Mouse (Mus musculus) hindbrain, embryonic 12.5 days (tissue): ENCODE data around the gene Serinc2. TPM values are rescaled to one million over a fixed set of nuclear protein-coding genes. Genes with fewer than 3 reads are reported as not detected.

ENCODE experiments used
- ATAC-seq: fragments of 200-750 bp; cut with Nextera tagmentation; 2 replicates; pipeline ENCODE4 v1.8.0; 2017; ENCODE audit warnings: moderate TSS enrichment; ENCODE audit not compliant: low FRiP score
- H3K27ac ChIP-seq: fragments of 300-500 bp; sonication (generic); 2 replicates; pipeline ENCODE4 v1.5.1; 2016; ENCODE audit warnings: mild to moderate bottlenecking
- H3K27me3 ChIP-seq: fragments of 300-500 bp; sonication (generic); 2 replicates; pipeline ENCODE4 v1.6.1; 2016; ENCODE audit warnings: mild to moderate bottlenecking
- H3K36me3 ChIP-seq: fragments of 300-500 bp; sonication (generic); 2 replicates; pipeline ENCODE4 v1.6.1; 2016; ENCODE audit warnings: mild to moderate bottlenecking
- H3K4me1 ChIP-seq: fragments of 300-500 bp; sonication (generic); 2 replicates; pipeline ENCODE4 v1.6.1; 2016
- H3K4me2 ChIP-seq: fragments of 300-500 bp; sonication (generic); replicated peaks from 2 replicates; pipeline ENCODE4 v1.6.1; 2016; ENCODE audit warnings: mild to moderate bottlenecking
- H3K4me3 ChIP-seq: fragments of 300-500 bp; sonication (generic); 2 replicates; pipeline ENCODE4 v1.5.1; 2016; ENCODE audit warnings: mild to moderate bottlenecking
- H3K9ac ChIP-seq: fragments of 300-500 bp; sonication (generic); 2 replicates; pipeline ENCODE4 v1.6.1; 2016; ENCODE audit warnings: mild to moderate bottlenecking, moderate library complexity
- H3K9me3 ChIP-seq: fragments of 300-500 bp; sonication (generic); replicated peaks from 2 replicates; pipeline ENCODE4 v1.6.1; 2016; ENCODE audit warnings: mild to moderate bottlenecking
- WGBS: fragments of 180-500 bp; shearing (Covaris S2); methylation state at CpG from one replicate; pipeline ENCODE4 v1.1.7; 2016; 5-methylcytosine and 5-hydroxymethylcytosine counted together
- polyA plus RNA-seq: library from polyadenylated mRNA; unstranded; fragments of >200 nt; fragmentation: Nextera tagmentation; extraction: Ambion mirVana; gene quantifications from 2 replicates; pipeline ENCODE4 v1.2.1, GENCODE M21; 2016

Serinc2 gene
- polyA plus RNA-seq, 1 experiment from 2014 or later = 85.2 TPM

DNA sequence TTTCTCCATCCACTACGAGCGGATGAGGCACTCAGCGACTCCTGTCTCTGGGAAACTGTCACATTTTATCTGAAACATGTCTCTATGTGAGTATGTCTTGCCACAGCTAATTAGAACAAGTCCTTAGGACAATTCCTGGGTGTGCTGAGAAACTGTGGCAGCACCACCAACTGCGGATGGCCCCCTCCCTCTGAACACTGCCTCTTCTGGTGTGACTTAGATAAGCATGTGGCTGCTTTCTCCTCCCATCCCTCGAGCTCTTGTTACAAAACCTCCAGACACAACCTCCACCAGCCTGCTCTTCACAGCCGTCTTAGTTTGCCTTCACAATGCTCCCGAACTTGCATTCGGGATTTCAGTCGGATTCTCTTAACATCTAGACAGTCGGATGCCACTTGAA is 65.1 kb downstream of the Serinc2 start:
- no peaks in the 10 kb centered on the region for H3K27me3 ChIP-seq
- H3K4me2 ChIP-seq = no peak overlapping the region
- no peaks in the 10 kb centered on the region for H3K36me3 ChIP-seq
- H3K9me3 ChIP-seq = no peaks in the 10 kb centered on the region
- H3K27ac ChIP-seq = no peak overlapping the region
- H3K4me3 ChIP-seq = no peak overlapping the region
- 79% methylated on average over 10 of the region's 10 CpGs for WGBS
- H3K9ac ChIP-seq = no peak overlapping the region
- H3K4me1 ChIP-seq = no peaks in the 10 kb centered on the region
- no peak for ATAC-seq

DNA sequence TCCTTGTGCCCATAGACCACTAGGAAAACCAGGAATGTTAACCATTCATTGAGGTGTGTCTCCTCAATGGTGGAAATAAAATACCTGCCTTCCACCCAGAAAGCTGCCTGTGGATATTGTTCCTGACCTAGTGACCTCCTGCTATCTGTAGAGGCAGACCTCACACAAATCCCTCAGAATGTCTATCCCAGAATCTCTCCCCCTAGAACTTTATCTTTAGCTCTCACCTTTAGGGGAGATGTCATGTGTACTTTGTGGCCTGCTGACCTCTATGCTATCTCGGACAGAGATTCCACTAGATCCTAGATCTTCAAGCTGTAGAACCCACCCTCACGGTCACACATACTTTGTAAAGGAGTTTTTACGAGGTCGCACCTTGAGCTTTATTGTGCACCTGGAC is 65.8 kb downstream of the Serinc2 start:
- ATAC-seq = no peak

DNA sequence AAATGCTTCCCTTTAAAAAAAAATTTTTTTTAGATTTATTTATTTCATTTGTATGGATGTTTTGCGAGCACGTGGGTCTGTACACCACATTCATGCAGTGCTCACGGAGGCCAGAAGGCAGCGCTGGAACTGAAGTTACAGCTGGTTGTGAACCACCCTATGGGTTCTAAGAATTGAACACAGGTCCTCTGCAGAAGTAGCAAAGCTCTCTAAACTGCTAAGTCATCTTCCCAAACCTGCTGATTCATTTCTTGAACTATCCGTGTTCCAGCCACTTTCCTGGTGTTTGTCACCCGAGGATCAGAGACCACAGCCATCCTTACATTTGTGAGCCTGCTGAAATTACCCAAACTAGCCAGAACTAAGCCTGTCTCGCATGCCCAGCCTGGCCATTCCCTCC is 66.6 kb downstream of the Serinc2 start:
- Histone ChIP-seq H3K4me3 (no peak overlapping the region), H3K27ac (no peak overlapping the region), H3K4me1 (no peaks in the 10 kb centered on the region), H3K9me3 (no peaks in the 10 kb centered on the region), H3K9ac (no peak overlapping the region), H3K4me2 (no peak overlapping the region), H3K27me3 (no peaks in the 10 kb centered on the region), H3K36me3 (no peaks in the 10 kb centered on the region)
- 77% methylated on average over 7 of the region's 7 CpGs for WGBS
- ATAC-seq = no peak

More for the DNA sequence above, 65.8 kb downstream of the Serinc2 start:
- 93% methylated on average over 4 of the region's 4 CpGs for WGBS
- H3K27me3 ChIP-seq = no peaks in the 10 kb centered on the region
- no peak overlapping the region for H3K4me3 ChIP-seq
- H3K36me3 ChIP-seq = no peaks in the 10 kb centered on the region
- no peaks in the 10 kb centered on the region for H3K9me3 ChIP-seq
- no peak overlapping the region for H3K4me2 ChIP-seq
- H3K4me1 ChIP-seq = no peaks in the 10 kb centered on the region
- no peak overlapping the region for H3K9ac ChIP-seq
- no peak overlapping the region for H3K27ac ChIP-seq

DNA sequence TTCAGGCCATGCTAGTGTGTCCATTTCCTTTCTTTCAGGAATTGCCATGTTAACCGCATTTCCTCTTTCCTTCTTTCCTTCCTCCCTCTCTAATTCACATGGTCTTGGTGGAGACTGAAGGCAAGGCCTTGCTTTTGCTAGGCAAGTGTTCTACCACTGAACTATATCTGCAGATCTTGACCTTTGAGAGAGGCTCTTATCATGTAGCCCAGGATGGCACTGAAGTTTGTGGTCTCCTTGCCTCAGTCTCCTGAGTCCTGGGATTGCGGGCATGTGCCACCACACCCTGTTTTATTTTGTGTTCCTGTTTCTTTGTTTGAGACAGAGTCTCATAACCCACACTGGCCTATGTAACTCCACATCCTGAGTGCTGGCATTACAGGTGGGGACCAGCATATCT is 67.1 kb downstream of the Serinc2 start:
- no peak overlapping the region for H3K27ac ChIP-seq
- no peaks in the 10 kb centered on the region for H3K36me3 ChIP-seq
- H3K27me3 ChIP-seq = no peaks in the 10 kb centered on the region
- no peak overlapping the region for H3K9ac ChIP-seq
- no peak for ATAC-seq
- WGBS = 94% methylated on average over 2 of the region's 2 CpGs
- no peaks in the 10 kb centered on the region for H3K9me3 ChIP-seq
- no peaks in the 10 kb centered on the region for H3K4me1 ChIP-seq
- H3K4me2 ChIP-seq = no peak overlapping the region
- no peak overlapping the region for H3K4me3 ChIP-seq

Other genes with a start within 250 kb of the Serinc2 start
- gene Col16a1, start 231.4 kb downstream of the Serinc2 start, polyA plus RNA-seq = 29.8 and 32.5 TPM in 2 replicates
- 59.7 and 61.0 TPM in 2 replicates for gene Pef1, start 176.6 kb downstream of the Serinc2 start, polyA plus RNA-seq
- 1.0 and 1.3 TPM in 2 replicates for gene Hcrtr1, start 139.8 kb downstream of the Serinc2 start, polyA plus RNA-seq
- 10.6 and 11.0 TPM in 2 replicates for gene Tinagl1, start 104.1 kb downstream of the Serinc2 start, polyA plus RNA-seq
- 1.1 and 1.4 TPM in 2 replicates for gene Gm853, start 56.8 kb downstream of the Serinc2 start, polyA plus RNA-seq
- gene Fabp3, start 29.4 kb upstream of the Serinc2 start, polyA plus RNA-seq = 44.2 and 46.0 TPM in 2 replicates
- 0.46 TPM in 1 of 2 replicates, not detected in the other for gene Gm10570, start 29.5 kb upstream of the Serinc2 start, polyA plus RNA-seq
- gene Zcchc17, start 80.7 kb upstream of the Serinc2 start, polyA plus RNA-seq = 76.2 and 80.5 TPM in 2 replicates
- gene Snrnp40, start 80.9 kb upstream of the Serinc2 start, polyA plus RNA-seq = 147 and 151 TPM in 2 replicates